Mouse (Mus musculus) spleen, adult 18-20 months (tissue): ENCODE results near the gene Tmco1.

ENCODE experiments used
- DNase-seq, 2 experiments: peaks; one replicate each; pipeline ENCODE4 v3.0.0; 2022; ENCODE audit warnings: mixed read lengths in 2 of 2

Tmco1 gene

DNA sequence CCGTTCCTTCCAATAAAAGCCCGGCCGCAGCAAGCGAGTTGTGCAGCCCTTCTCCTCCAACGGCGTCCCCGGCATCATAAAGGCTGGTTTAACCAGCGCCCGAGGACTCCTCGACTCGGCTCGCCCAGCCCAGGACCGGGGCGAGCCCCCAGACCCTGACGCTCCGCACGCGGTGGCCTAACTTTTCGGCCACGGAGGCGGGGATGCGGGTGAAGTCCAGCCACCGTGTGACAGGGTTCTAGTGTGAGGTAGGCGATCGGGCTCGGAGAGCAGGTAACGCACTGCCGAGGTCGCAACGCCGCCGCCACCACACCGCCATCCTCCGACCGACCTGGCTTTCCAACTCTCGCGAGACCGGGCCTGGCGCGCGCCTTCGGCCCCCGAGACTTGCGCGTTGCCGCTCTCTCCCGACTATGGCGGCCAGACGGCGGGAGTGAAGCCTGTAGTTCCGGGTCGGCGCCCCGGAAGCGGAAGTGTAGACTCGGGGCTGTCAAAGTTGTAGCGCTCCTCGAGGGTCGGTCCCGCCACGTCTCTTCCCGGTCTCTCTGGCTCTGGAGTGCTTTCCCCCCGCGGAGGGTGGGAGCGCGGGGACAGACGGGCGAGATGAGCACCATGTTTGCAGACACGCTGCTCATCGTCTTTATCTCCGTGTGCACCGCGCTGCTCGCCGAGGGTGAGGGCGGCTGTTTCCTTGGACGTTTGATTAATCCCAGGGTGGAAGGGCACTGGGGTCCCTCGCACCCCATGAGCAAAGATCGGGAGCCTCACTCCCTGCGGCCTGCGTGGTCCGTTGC, at the start of gene Tmco1:
Gene Tmco1, plus strand, starts transcription at position 118 of the 794 bp plus-strand sequence.
- DNase-seq = peak; percentile 93 to 95

DNA sequence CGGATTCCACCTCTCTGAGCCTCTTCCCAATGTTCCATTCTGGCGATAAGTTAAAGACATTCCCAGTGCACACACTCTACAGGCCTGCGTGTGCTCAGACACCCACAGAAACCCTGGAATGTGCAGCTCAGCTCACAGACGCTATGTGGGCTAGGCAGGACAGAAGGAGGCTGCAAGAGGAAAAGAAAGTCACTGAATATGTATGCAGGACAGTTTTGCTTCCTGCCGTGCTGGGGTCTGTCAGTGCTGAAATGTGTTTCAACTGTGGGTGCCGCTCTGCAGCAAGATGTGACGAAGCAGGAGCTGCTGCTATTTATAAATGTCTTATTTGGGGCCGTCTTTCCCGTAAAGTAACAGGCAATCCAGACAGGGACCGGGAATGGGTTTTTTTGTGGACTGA, 48.5 kb upstream of the Tmco1 start:
- DNase-seq = no peak

DNA sequence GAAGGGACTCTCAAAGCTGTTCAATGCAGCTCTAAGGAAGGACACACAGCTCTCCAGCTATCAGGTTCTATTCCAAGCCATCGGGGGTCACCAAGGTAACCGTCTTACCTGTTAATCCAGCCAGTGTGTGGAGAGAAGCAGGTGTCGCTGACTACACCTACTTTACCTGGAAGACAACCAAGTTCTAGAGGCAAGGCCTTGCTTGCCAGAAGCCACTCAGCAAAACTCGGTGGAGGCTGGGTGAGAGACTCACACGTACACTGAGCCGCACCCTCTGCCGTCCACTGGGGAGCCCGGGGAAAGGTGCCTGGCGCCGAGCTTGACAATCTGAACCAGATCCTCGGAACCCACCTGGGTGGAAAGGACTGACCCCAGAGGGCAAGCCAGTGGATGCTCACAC, 46.4 kb upstream of the Tmco1 start:
- no peak for DNase-seq

DNA sequence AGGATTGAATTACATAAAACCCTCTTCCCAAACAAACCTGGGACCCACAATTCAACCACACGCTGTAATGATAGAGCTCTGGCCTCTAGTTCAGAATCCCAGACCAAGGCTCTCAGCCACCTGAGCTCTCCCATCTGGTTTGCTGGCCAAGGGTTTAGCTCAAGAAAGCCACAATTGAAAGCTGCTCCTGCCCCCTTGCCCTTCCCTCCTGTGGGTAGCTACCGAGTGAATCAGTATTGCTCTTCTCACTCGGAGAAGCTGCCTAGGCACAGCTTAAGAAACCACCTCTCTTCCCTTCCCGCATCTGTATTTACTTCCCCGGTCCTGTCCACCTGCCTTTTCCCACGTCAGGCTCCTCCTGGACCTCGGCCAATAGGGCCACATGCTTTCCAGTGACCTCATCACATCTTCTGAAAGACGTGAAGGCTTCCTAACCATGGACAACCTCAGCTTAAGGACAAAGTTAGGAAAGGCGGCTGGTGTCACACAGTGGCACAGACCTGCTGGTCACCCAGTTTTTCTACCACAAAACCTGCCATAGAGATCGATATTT, 45.6 kb upstream of the Tmco1 start:
- no peak for DNase-seq

- DNase-seq = no peak
Observed at GRCm38 (mm10) chr1:167265366-167265765, 42.8 kb upstream of the Tmco1 start.

- no peak for DNase-seq
Observed at GRCm38 (mm10) chr1:167266720-167267119, 41.5 kb upstream of the Tmco1 start.

DNA sequence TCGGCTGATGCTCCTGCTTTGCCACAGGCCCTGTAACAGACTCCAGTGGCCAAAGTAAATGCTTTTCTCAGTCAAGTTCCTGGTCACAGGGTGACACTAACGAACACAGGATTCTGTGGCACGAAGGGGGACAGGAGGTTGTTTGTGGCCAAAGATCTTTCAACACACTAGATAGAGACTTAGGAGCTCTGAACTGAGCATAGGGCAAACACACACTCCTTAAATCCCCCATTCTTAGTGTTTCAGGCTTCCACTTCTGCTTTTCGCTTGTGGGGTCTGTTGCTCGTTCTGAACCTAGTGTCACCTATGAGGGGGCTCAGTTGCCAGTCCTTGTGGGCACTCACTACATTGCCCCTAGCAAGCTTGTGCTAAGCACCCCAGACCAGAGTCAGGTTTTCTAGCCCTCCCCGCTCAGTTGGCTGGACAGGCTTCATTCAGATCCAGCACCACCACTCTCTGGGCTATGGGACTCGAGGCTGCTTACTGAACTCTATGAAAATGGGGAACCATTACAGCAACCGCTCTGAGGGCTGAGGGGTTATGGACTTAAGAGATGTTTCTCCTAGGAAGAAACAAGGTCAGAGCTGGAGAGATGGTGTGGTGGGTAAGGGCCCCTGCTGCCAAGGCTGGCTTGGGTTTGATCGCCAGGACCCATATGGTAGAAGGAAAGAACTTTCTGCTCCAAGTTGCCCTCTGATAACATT, 39.7 kb upstream of the Tmco1 start:
- no peak for DNase-seq

GRCm38 (mm10) chr1:167269350-167269811, 38.8 kb upstream of the Tmco1 start:
- DNase-seq = no peak

DNA sequence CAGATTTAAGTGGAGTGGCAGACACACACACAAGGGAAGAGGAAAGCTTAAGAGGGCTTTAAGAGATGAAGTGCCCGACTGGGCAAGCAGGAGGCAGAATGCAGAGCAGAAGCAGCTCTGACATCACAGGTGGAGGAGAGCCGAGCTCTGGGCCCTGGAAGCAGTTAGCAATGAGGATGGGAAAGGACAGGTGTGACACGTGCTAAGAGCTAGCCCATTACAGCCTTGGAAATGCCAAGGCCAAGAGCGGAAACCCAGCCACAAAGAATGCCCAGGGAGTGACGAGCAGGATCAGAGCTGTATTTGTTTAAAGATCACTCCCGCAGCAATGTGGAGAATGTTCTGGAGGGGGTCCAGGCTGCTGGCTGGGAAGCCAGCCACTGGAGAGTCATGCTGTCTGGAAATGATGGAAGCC, 38.3 kb upstream of the Tmco1 start:
- DNase-seq = no peak

DNA sequence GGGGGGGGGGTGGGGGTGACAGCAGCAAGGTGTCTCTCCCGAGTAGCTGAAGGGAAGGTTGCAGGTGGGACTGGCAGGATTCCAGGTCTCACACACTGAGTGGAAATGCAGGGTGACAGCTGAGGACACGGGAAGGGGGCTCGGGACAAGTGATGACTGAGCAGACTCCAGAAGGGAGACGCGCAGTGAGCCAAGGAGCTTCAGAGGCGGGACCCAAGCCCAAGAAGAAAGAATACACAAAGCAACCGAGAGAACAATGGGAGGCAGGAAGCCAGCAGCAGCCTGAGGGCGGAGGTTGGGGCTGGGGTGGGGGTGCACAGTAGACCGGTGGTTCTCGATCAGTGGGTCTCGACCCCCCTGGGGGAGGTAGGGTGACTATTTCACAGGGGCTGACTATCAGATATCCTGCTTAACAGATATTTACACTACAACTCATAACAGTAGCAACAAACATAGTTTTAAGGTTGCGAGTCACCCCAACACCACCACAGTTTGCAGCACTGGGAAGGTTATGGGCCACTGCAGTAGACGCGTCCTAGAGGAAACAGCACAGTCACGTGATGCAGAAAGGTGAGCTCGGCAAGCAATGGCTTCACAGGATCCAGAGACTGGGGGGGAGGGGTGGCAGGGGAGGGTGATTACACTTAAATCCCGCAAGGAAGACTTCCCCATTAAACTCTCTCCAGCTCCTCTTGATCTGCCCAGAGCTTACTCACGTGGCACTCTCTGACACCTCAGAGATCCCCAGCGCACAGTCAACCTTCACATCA, 37.7 kb upstream of the Tmco1 start:
- no peak for DNase-seq

GRCm38 (mm10) chr1:167271304-167271703, 36.9 kb upstream of the Tmco1 start:
- no peak for DNase-seq

GRCm38 (mm10) chr1:167271841-167272240, 36.3 kb upstream of the Tmco1 start:
- no peak for DNase-seq

GRCm38 (mm10) chr1:167273380-167274163, 34.6 kb upstream of the Tmco1 start:
- no peak for DNase-seq

GRCm38 (mm10) chr1:167274646-167275390, 33.4 kb upstream of the Tmco1 start:
- DNase-seq = no peak

- no peak for DNase-seq
Observed at GRCm38 (mm10) chr1:167278395-167278794, 29.8 kb upstream of the Tmco1 start.

DNA sequence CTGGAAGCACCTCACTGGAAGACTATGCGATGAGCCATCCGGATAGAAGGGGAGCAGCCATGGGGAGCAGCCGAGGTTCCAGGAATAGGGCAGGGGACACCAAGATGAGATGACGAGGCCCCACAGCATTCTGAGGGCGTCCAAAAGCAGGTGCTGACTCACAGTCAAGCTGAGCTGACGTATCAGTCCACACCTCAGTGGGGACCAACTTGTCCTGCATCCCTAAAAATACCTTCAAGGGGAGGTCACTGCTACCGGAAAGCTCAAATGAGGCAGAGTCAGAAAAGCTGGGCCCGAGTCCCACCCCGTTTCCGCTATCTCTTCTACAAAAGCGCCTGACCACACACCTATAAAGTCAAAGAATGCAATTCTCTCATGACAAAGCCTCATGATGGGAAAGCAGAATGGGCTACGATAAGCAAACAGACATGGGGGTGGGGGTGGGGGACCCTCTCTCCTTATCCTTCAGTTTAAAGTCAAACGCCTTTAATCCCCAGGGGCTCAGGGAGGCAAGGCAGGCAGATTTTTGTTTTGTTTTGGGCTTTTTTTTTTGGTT, 28.9 kb upstream of the Tmco1 start:
- no peak for DNase-seq

GRCm38 (mm10) chr1:167280061-167280460, 28.1 kb upstream of the Tmco1 start:
- DNase-seq = no peak

DNA sequence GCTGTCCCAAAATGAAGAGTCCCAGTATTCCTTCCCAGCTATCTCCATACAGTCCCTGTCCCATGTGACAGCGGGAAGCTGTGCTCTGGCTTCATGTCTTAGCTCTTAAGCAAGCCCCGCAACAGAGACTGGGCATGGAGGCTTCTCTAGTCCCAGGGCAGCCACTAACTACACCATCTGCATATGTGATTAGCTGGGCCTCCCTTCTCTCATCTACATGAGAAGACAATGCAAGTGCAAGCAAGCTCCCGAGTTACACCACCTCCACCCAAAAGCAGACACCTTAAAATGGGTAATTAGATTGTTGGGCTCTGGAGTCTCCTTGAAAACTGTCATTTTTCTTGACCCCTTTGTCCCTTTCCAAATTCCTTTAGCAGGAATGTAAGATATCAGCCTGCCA, 26.1 kb upstream of the Tmco1 start:
- DNase-seq = no peak

DNA sequence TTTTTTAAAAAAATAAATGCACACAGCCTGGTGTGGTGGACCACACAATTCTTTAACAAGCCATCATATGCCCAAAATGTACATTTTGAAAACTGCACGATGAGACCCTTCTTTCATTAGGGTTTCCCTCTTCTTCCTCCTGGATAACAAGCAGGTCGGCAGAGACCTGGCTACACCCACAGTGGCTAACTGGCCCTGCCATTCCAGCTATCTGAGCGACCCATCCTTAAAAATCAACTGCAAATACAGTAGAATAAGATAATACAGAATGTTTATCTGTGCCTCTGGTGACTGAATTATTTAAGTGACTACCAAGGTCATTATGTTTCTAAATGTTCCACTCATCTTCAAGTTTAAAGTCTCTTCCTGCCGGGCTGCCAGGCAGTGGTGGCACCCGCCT, 25.4 kb upstream of the Tmco1 start:
- no peak for DNase-seq

DNA sequence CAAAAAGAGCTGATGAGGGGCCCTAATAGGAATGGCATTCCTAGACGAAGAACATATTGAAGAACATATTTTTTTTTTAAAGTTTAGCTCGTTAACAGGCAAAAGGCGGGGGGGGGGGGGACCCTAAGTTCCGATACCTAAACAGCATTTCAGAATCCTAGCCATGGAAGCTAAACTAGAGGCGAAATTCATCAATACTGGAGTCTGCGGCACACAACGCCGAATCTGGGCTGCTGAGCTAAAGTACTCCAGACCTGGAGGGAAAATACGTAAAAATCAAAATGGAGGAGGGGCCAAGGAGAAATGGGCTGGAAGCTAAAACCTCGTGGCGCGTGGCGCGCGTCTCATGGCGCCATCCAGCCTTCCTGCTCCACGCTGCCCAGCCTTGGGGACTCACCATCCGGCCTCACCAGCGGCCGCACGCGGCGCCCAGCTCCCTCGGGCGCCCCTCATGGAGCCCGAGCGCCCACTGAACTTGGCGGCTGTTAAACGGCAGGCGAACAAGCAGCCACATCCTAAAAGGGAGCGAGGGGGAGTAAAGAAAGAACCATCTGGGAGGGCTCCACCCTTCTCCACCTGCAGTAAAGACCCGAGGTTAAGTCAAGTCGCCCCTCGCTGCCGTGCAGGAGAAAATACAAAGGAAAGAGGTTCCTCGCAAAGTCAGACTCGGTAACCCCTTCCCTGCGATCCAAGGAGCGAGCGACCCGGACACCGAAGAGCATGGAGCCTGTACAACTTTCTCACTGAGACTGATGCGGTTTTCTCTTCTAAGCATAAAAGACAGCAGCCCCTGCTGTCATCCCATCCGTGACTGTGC, 24.5 kb upstream of the Tmco1 start:
- DNase-seq = peak in 1 of 2 experiments; percentile 42
